Comparison of ENCODE assay signal across 30 mouse cellular contexts in genomic region chr16:77392205-77392604, GRCm38 (mm10).
DNase-seq lines count a peak whose midpoint lies in the region; ATAC-seq and TF ChIP-seq lines count a peak whose summit lies in the region.
"Had no signal": no experiment of that assay in that cellular context is flagged by ENCODE, and none has a peak within 500 bp of the region (broad histone marks: within the 10 kb centered on the region; RNA-seq: fewer than 3 reads in every experiment).

No protein-coding gene starts in this region.

- H3K9ac ChIP-seq in hindbrain, embryonic 13.5 days, result no peak overlapping the region
- no peak overlapping the region for H3K9ac ChIP-seq in hindbrain, embryonic 12.5 days
- no peak overlapping the region for H3K9ac ChIP-seq in liver, embryonic 13.5 days
- no peak overlapping the region for H3K9ac ChIP-seq in liver, embryonic 15.5 days
- H3K9ac ChIP-seq: embryonic facial prominence, embryonic 13.5 days; forebrain, embryonic 12.5 days; forebrain, embryonic 15.5 days; heart, embryonic 12.5 days; heart, embryonic 15.5 days had no signal

- H3K79me2 ChIP-seq in myocyte (ENCODE audit: control insufficient read depth, insufficient read depth), result no peaks in the 10 kb centered on the region

- no peaks in the 10 kb centered on the region for H3K27me3 ChIP-seq in hindbrain, embryonic 13.5 days
- no peaks in the 10 kb centered on the region for H3K27me3 ChIP-seq in hindbrain, embryonic 12.5 days
- H3K27me3 ChIP-seq in liver, embryonic 13.5 days, result no peaks in the 10 kb centered on the region
- no peaks in the 10 kb centered on the region for H3K27me3 ChIP-seq in liver, embryonic 15.5 days
- no peaks in the 10 kb centered on the region for H3K27me3 ChIP-seq in myocyte (ENCODE audit: control insufficient read depth, insufficient read depth, insufficient read length)
- H3K27me3 ChIP-seq: CH12.LX; embryonic facial prominence, embryonic 13.5 days; forebrain, embryonic 12.5 days; forebrain, embryonic 15.5 days; heart, embryonic 12.5 days; heart, embryonic 15.5 days had no signal

- no peak for DNase-seq in liver, embryonic 13.5 days
- DNase-seq in lung, adult 2 months, result no peak
- DNase-seq: adrenal gland, adult 8-10 months; adrenal gland, postnatal 25 days; B cell, adult 2 months; cerebellum, adult 11-12 months; cerebellum, adult 8-10 months; cerebellum, postnatal 10 days; cerebellum, postnatal 36 days; embryo, embryonic 11 days; gastrocnemius, postnatal 25 days; heart, adult 18-20 months; heart, postnatal 10 days; heart, postnatal 36 days had no signal

- H3K4me3 ChIP-seq in hindbrain, embryonic 13.5 days, result no peak overlapping the region
- no peak overlapping the region for H3K4me3 ChIP-seq in hindbrain, embryonic 12.5 days
- H3K4me3 ChIP-seq in liver, embryonic 13.5 days (replicated peaks), result no peak overlapping the region
- no peak overlapping the region for H3K4me3 ChIP-seq in liver, embryonic 15.5 days (replicated peaks)
- no peak overlapping the region for H3K4me3 ChIP-seq in myocyte
- no peak overlapping the region for H3K4me3 ChIP-seq in lung, adult 2 months (replicated peaks; ENCODE audit: extremely low read depth, low read depth, low read length)
- H3K4me3 ChIP-seq: embryonic facial prominence, embryonic 10.5 days; embryonic facial prominence, embryonic 13.5 days; erythroblast, embryonic 14.5 days; forebrain, embryonic 12.5 days; forebrain, embryonic 15.5 days; heart, embryonic 12.5 days; heart, embryonic 15.5 days had no signal

- 79% methylated on average over 4 of the region's 4 CpGs for WGBS in hindbrain, embryonic 13.5 days
- WGBS in hindbrain, embryonic 12.5 days, result 82% methylated on average over 4 of the region's 4 CpGs
- WGBS in liver, embryonic 13.5 days (ENCODE audit: insufficient replicate concordance), result 50% methylated on average over 4 of the region's 4 CpGs
- WGBS in liver, embryonic 15.5 days (ENCODE audit: insufficient replicate concordance), result 44% methylated on average over 4 of the region's 4 CpGs
- 72% methylated on average over 4 of the region's 4 CpGs for WGBS in lung, adult 2 months

- no peak for TF ChIP-seq POLR2A in myocyte (IDR thresholded peaks at IDR 0.05; ENCODE audit: insufficient read length, low read depth)
- no peak for TF ChIP-seq POLR2A in lung, adult 2 months (IDR thresholded peaks at IDR 0.05; ENCODE audit: borderline replicate concordance, extremely low read depth, low read depth, low read length)

- TF ChIP-seq CTCF in lung, adult 2 months (IDR thresholded peaks at IDR 0.05; ENCODE audit: insufficient read depth, low read length), result no peak

- H3K36me3 ChIP-seq in hindbrain, embryonic 13.5 days, result no peaks in the 10 kb centered on the region
- no peaks in the 10 kb centered on the region for H3K36me3 ChIP-seq in hindbrain, embryonic 12.5 days
- no peaks in the 10 kb centered on the region for H3K36me3 ChIP-seq in liver, embryonic 13.5 days
- H3K36me3 ChIP-seq in liver, embryonic 15.5 days (replicated peaks), result no peaks in the 10 kb centered on the region
- no peaks in the 10 kb centered on the region for H3K36me3 ChIP-seq in myocyte (ENCODE audit: control insufficient read depth, insufficient read depth)
- H3K36me3 ChIP-seq: forebrain, embryonic 15.5 days; G1E; heart, embryonic 15.5 days had no signal

- H3K4me2 ChIP-seq in hindbrain, embryonic 13.5 days, result no peak overlapping the region
- H3K4me2 ChIP-seq in hindbrain, embryonic 12.5 days (replicated peaks), result no peak overlapping the region
- H3K4me2 ChIP-seq in liver, embryonic 13.5 days, result no peak overlapping the region
- H3K4me2 ChIP-seq in liver, embryonic 15.5 days, result no peak overlapping the region
- H3K4me2 ChIP-seq in myocyte (ENCODE audit: low read depth), result no peak overlapping the region
- H3K4me2 ChIP-seq: embryonic facial prominence, embryonic 13.5 days; forebrain, embryonic 12.5 days; forebrain, embryonic 15.5 days; heart, embryonic 12.5 days; heart, embryonic 15.5 days had no signal

- peaks cover 12% of the 10 kb centered on the region for H3K4me1 ChIP-seq in hindbrain, embryonic 13.5 days (replicated peaks)
- peaks cover 3% of the 10 kb centered on the region; the same call in 1 of the 2 replicates for H3K4me1 ChIP-seq in hindbrain, embryonic 12.5 days
- H3K4me1 ChIP-seq in liver, embryonic 13.5 days (replicated peaks), result no peaks in the 10 kb centered on the region
- no peaks in the 10 kb centered on the region for H3K4me1 ChIP-seq in liver, embryonic 15.5 days (replicated peaks)
- no peaks in the 10 kb centered on the region; the same call in 1 of the 2 replicates for H3K4me1 ChIP-seq in lung, adult 2 months (ENCODE audit: control insufficient read depth, insufficient read depth, low read length)
- H3K4me1 ChIP-seq: embryonic facial prominence, embryonic 13.5 days had no signal

- ATAC-seq in hindbrain, embryonic 13.5 days (ENCODE audit: low FRiP score), result no peak
- ATAC-seq in hindbrain, embryonic 12.5 days (ENCODE audit: low FRiP score), result no peak
- ATAC-seq in liver, embryonic 13.5 days (ENCODE audit: low read depth), result peak; percentile 43; the same call in 1 of the 2 replicates
- peak; percentile 49 for ATAC-seq in liver, embryonic 15.5 days (ENCODE audit: insufficient read depth)
- no peak for ATAC-seq in megakaryocyte-erythroid progenitor cell, adult 5-6 weeks (replicated peaks; ENCODE audit: low FRiP score, low TSS enrichment, poor library complexity, severe bottlenecking)
- ATAC-seq: activated CD4-positive, CD25-positive, alpha-beta regulatory T cell, adult 4 months; forebrain, embryonic 15.5 days; hindbrain, postnatal 0 days had no signal

- no peak overlapping the region for H3ac ChIP-seq in myocyte (ENCODE audit: control insufficient read depth, insufficient read length)

- H3K9me3 ChIP-seq in hindbrain, embryonic 13.5 days, result no peaks in the 10 kb centered on the region
- no peaks in the 10 kb centered on the region for H3K9me3 ChIP-seq in hindbrain, embryonic 12.5 days (replicated peaks)
- H3K9me3 ChIP-seq in liver, embryonic 13.5 days (replicated peaks), result no peaks in the 10 kb centered on the region
- H3K9me3 ChIP-seq in liver, embryonic 15.5 days (replicated peaks), result no peaks in the 10 kb centered on the region
- H3K9me3 ChIP-seq: embryonic facial prominence, embryonic 10.5 days; embryonic facial prominence, embryonic 13.5 days; forebrain, embryonic 12.5 days; forebrain, embryonic 15.5 days; G1E; heart, embryonic 12.5 days; heart, embryonic 15.5 days had no signal

- 0 out of 2 replicates have a peak overlapping the region, but pooled peaks have one; percentile 3 for H3K27ac ChIP-seq in hindbrain, embryonic 13.5 days
- no peak overlapping the region for H3K27ac ChIP-seq in hindbrain, embryonic 12.5 days
- H3K27ac ChIP-seq in liver, embryonic 13.5 days, result no peak overlapping the region
- no peak overlapping the region for H3K27ac ChIP-seq in liver, embryonic 15.5 days (replicated peaks)
- H3K27ac ChIP-seq: embryonic facial prominence, embryonic 10.5 days; embryonic facial prominence, embryonic 13.5 days; forebrain, embryonic 12.5 days; forebrain, embryonic 15.5 days; heart, embryonic 15.5 days; hindbrain, postnatal 0 days had no signal

TF ChIP-seq in myocyte, 11 proteins besides CTCF, POLR2A, EP300 and RAD21:
- TF ChIP-seq REST (IDR thresholded peaks at IDR 0.05; ENCODE audit: insufficient read depth, insufficient read length) (no peak), CEBPB (IDR thresholded peaks at IDR 0.05; ENCODE audit: insufficient read depth, poor library complexity, severe bottlenecking) (0 out of 2 replicates have a peak, but pooled peaks have one; percentile 11)
TF ChIP-seq in myocyte: peak in this region for 1.

Comparison
In these comparisons a context has a peak if more than half of its experiments do, and no peak if none do; other contexts are left out.
1. ATAC-seq: peak in liver, embryonic 13.5 days (single experiment) and liver, embryonic 15.5 days (single experiment); none in hindbrain, embryonic 13.5 days (single experiment), hindbrain, embryonic 12.5 days (single experiment) and megakaryocyte-erythroid progenitor cell, adult 5-6 weeks (single experiment).